Mouse (Mus musculus) fibroblast of lung, adult 2 months (primary cell): ENCODE data around the gene Meaf6.

ENCODE experiments used
- DNase-seq: peaks from one replicate; pipeline ENCODE4 v3.0.0-alpha.2; 2011; ENCODE audit warnings: low read depth

Meaf6 gene

GRCm38 (mm10) chr4:125144211-125144610 is 59.3 kb downstream of the Meaf6 start:
- no peak for DNase-seq

GRCm38 (mm10) chr4:125144627-125145026 is 59.7 kb downstream of the Meaf6 start:
- DNase-seq = no peak

- DNase-seq = no peak
Observed at GRCm38 (mm10) chr4:125145213-125145612, 60.3 kb downstream of the Meaf6 start.

GRCm38 (mm10) chr4:125147970-125148369 is 63.0 kb downstream of the Meaf6 start:
- DNase-seq = no peak

GRCm38 (mm10) chr4:125149460-125149859 is 64.5 kb downstream of the Meaf6 start:
- no peak for DNase-seq

- DNase-seq = no peak
Observed at GRCm38 (mm10) chr4:125152469-125152868, 67.5 kb downstream of the Meaf6 start.

GRCm38 (mm10) chr4:125153659-125154241 is 68.8 kb downstream of the Meaf6 start:
- no peak for DNase-seq

- DNase-seq = no peak
Observed at GRCm38 (mm10) chr4:125155646-125156045, 70.7 kb downstream of the Meaf6 start.

GRCm38 (mm10) chr4:125157322-125157721 is 72.4 kb downstream of the Meaf6 start:
- no peak for DNase-seq

- no peak for DNase-seq
Observed at GRCm38 (mm10) chr4:125158081-125158480, 73.1 kb downstream of the Meaf6 start.

- no peak for DNase-seq
Observed at GRCm38 (mm10) chr4:125158581-125159317, 73.8 kb downstream of the Meaf6 start.

- DNase-seq = peak; percentile 37
Observed at GRCm38 (mm10) chr4:125160320-125160950, 75.5 kb downstream of the Meaf6 start.

GRCm38 (mm10) chr4:125160951-125161331 is 76.0 kb downstream of the Meaf6 start:
- no peak for DNase-seq

GRCm38 (mm10) chr4:125161392-125161791 is 76.5 kb downstream of the Meaf6 start:
- DNase-seq = no peak

GRCm38 (mm10) chr4:125162701-125163100 is 77.8 kb downstream of the Meaf6 start:
- DNase-seq = no peak
